Mouse (Mus musculus): ENCODE measurements around the gene Serpina3i. TPM values are rescaled to one million over a fixed set of nuclear protein-coding genes. Genes with fewer than 3 reads are reported as not detected.
"Not testable (repeated sequence)": the region's sequence is repeated elsewhere in the genome, so short reads cannot be mapped to it uniquely, and the experiment has no call there.

Serpina3i gene
- under 1 TPM in 1 of 2 experiments, not detected in 1; 0.31 TPM for total RNA-seq (2021)
- long read RNA-seq, experiment 1: 0 reads
- long read RNA-seq, experiment 2: 0 reads

- DNase-seq (ENCODE audit: low spot score in 2 of 2): no peak
Measured at GRCm38 (mm10) chr12:104262863-104263262, at the start of gene Serpina3i. TSS of gene Serpina3i (plus strand) at chr12:104263122.

GRCm38 (mm10) chr12:104213689-104214444, 49.1 kb upstream of the Serpina3i start:
- DNase-seq (ENCODE audit: low spot score in 2 of 2): no peak

- DNase-seq (ENCODE audit: low spot score in 2 of 2): no peak
Measured at GRCm38 (mm10) chr12:104214445-104214753, 48.5 kb upstream of the Serpina3i start, which contains the start of gene Serpina3f. TSS of gene Serpina3f (plus strand) at chr12:104214544.

GRCm38 (mm10) chr12:104215249-104215648, 47.7 kb upstream of the Serpina3i start:
- no peak for DNase-seq (ENCODE audit: low spot score in 2 of 2)

GRCm38 (mm10) chr12:104221616-104222015, 41.3 kb upstream of the Serpina3i start:
- DNase-seq (ENCODE audit: low spot score in 2 of 2): no peak

GRCm38 (mm10) chr12:104223690-104224089, 39.2 kb upstream of the Serpina3i start:
- DNase-seq (ENCODE audit: low spot score in 2 of 2): no peak

GRCm38 (mm10) chr12:104224598-104225300, 38.2 kb upstream of the Serpina3i start:
- no peak for DNase-seq (ENCODE audit: low spot score in 2 of 2)

GRCm38 (mm10) chr12:104230762-104231161, 32.2 kb upstream of the Serpina3i start:
- DNase-seq (ENCODE audit: low spot score in 2 of 2): no peak

GRCm38 (mm10) chr12:104235915-104236314, 27.0 kb upstream of the Serpina3i start, which contains the start of gene Serpina3g:
TSS of gene Serpina3g (plus strand) at chr12:104236245.
- no peak for DNase-seq (ENCODE audit: low spot score in 2 of 2)

GRCm38 (mm10) chr12:104238048-104238447, 24.9 kb upstream of the Serpina3i start:
- not testable (repeated sequence) for DNase-seq (ENCODE audit: low spot score in 2 of 2)

GRCm38 (mm10) chr12:104243307-104243706, 19.6 kb upstream of the Serpina3i start:
- DNase-seq (ENCODE audit: low spot score in 2 of 2): no peak

GRCm38 (mm10) chr12:104245092-104245491, 17.8 kb upstream of the Serpina3i start:
- DNase-seq (ENCODE audit: low spot score in 2 of 2): peak in 1 of 2 experiments; percentile 10

- DNase-seq (ENCODE audit: low spot score in 2 of 2): peak in 1 of 2 experiments; percentile 10
Measured at GRCm38 (mm10) chr12:104245595-104245994, 17.3 kb upstream of the Serpina3i start.

- DNase-seq (ENCODE audit: low spot score in 2 of 2): no peak
Measured at GRCm38 (mm10) chr12:104247553-104248002, 15.3 kb upstream of the Serpina3i start.

GRCm38 (mm10) chr12:104248231-104248630, 14.7 kb upstream of the Serpina3i start:
- no peak for DNase-seq (ENCODE audit: low spot score in 2 of 2)

GRCm38 (mm10) chr12:104261041-104261440, 1.9 kb upstream of the Serpina3i start:
- no peak for DNase-seq (ENCODE audit: low spot score in 2 of 2)

GRCm38 (mm10) chr12:104266374-104266773, 3.5 kb downstream of the Serpina3i start:
- DNase-seq (ENCODE audit: low spot score in 2 of 2): no peak

- no peak for DNase-seq (ENCODE audit: low spot score in 2 of 2)
Measured at GRCm38 (mm10) chr12:104278216-104279055, 15.5 kb downstream of the Serpina3i start.

- no peak for DNase-seq (ENCODE audit: low spot score in 2 of 2)
Measured at GRCm38 (mm10) chr12:104279056-104279435, 16.1 kb downstream of the Serpina3i start.

GRCm38 (mm10) chr12:104283380-104283779, 20.5 kb downstream of the Serpina3i start:
- DNase-seq (ENCODE audit: low spot score in 2 of 2): no peak

- no peak for DNase-seq (ENCODE audit: low spot score in 2 of 2)
Measured at GRCm38 (mm10) chr12:104288336-104288735, 25.4 kb downstream of the Serpina3i start.

All from gastrocnemius, postnatal 4 days (tissue).